Mouse (Mus musculus): Measurements from ENCODE around the gene Grik3. TPM values are rescaled to one million over a fixed set of nuclear protein-coding genes. Genes with fewer than 3 reads are reported as not detected.

Grik3 gene
- total RNA-seq, 2 experiments from 2014 or later, result 0.05 to 0.25 TPM

Small RNAs within 50 kb of the gene (microRNA-seq; reads per million reads assigned to microRNA genes)
- 0 reads per million in 2 experiments for gene Mir692-2 (ENCODE audit: borderline number of aligned reads in 2 of 2)
